Mouse (Mus musculus) ES-Bruce4 (cell line): ENCODE data around the gene Kdelr2.
A peak's percentile ranks its signal among the peaks of the same experiment; 100 is the strongest.

ENCODE experiments used
- CTCF ChIP-seq: IDR thresholded peaks from one replicate; pipeline ENCODE4 v1.8.1; 2011; ENCODE audit warnings: low read depth, low read length
- POLR2A ChIP-seq: IDR thresholded peaks from one replicate; pipeline ENCODE4 v1.8.1; 2011; ENCODE audit warnings: low read length; ENCODE audit not compliant: insufficient read depth

DNA sequence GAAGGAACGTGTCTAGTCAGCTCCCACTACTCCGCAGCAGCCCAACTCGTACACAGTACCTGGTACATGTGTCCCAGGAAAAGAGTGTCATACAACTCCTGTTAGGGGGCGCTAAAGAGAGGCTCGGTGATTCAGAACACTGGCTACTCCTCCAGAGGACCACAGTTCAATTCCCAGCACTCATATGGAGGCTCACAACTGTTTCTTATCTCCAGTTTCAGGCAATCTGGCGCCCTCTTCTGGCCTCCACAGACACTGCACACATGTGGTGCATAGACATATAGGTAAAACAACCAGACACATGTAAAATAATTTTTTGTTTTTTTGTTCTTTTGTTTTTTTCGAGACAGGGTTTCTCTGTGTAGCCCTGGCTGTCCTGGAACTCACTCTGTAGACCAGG lies 9.5 kb upstream of the Kdelr2 start:
- peak; percentile 44 for TF ChIP-seq CTCF
- no peak for TF ChIP-seq POLR2A
